Mouse (Mus musculus) kidney, embryonic 16.5 days (tissue): ENCODE data around the gene Jund. TPM values are rescaled to one million over a fixed set of nuclear protein-coding genes. Genes with fewer than 3 reads are reported as not detected.

Source experiments
- ATAC-seq: fragments of 200-750 bp; cut with Nextera tagmentation; 2 replicates; pipeline ENCODE4 v1.8.0; 2017; ENCODE audit warnings: moderate TSS enrichment; ENCODE audit not compliant: low FRiP score, low TSS enrichment
- H3K27ac ChIP-seq: fragments of 300-500 bp; sonication (generic); 2 replicates; pipeline ENCODE4 v1.5.1; 2014; ENCODE audit warnings: low read length
- H3K27me3 ChIP-seq: fragments of 300-500 bp; sonication (generic); 2 replicates; pipeline ENCODE4 v1.6.1; 2014; ENCODE audit warnings: low read length, control low read depth, mixed read lengths; ENCODE audit not compliant: insufficient read depth
- H3K36me3 ChIP-seq: fragments of 300-500 bp; sonication (generic); 2 replicates; pipeline ENCODE4 v1.6.1; 2014; ENCODE audit warnings: low read length, control low read depth, mixed read lengths; ENCODE audit not compliant: insufficient read depth
- H3K4me1 ChIP-seq: fragments of 300-500 bp; sonication (generic); 2 replicates; pipeline ENCODE4 v1.6.1; 2014; ENCODE audit warnings: low read length, control low read depth, mixed read lengths; ENCODE audit not compliant: insufficient read depth
- H3K4me2 ChIP-seq: fragments of 300-500 bp; sonication (generic); replicated peaks from 2 replicates; pipeline ENCODE4 v1.6.1; 2014; ENCODE audit warnings: low read depth, low read length
- H3K4me3 ChIP-seq: fragments of 300-500 bp; sonication (generic); 2 replicates; pipeline ENCODE4 v1.5.1; 2014; ENCODE audit warnings: mild to moderate bottlenecking, low read length
- H3K9ac ChIP-seq: fragments of 300-500 bp; sonication (generic); replicated peaks from 2 replicates; pipeline ENCODE4 v1.6.1; 2014; ENCODE audit warnings: low read length
- H3K9me3 ChIP-seq: fragments of 300-500 bp; sonication (generic); 2 replicates; pipeline ENCODE4 v1.6.1; 2016; ENCODE audit warnings: low read length, control low read depth
- WGBS: fragments of 180-500 bp; shearing (Covaris S2); extraction: QIAGEN DNeasy Blood & Tissue Kit; methylation state at CpG from one replicate; pipeline ENCODE4 v1.1.7; 2014; 5-methylcytosine and 5-hydroxymethylcytosine counted together
- polyA plus RNA-seq: library from polyadenylated mRNA; unstranded; fragments of >200 nt; fragmentation: Nextera tagmentation; extraction: Ambion mirVana; gene quantifications from 2 replicates; pipeline ENCODE4 v1.2.1, GENCODE M21; 2015

Gene Jund
- polyA plus RNA-seq, 1 experiment from 2014 or later = 42.1 TPM

DNA sequence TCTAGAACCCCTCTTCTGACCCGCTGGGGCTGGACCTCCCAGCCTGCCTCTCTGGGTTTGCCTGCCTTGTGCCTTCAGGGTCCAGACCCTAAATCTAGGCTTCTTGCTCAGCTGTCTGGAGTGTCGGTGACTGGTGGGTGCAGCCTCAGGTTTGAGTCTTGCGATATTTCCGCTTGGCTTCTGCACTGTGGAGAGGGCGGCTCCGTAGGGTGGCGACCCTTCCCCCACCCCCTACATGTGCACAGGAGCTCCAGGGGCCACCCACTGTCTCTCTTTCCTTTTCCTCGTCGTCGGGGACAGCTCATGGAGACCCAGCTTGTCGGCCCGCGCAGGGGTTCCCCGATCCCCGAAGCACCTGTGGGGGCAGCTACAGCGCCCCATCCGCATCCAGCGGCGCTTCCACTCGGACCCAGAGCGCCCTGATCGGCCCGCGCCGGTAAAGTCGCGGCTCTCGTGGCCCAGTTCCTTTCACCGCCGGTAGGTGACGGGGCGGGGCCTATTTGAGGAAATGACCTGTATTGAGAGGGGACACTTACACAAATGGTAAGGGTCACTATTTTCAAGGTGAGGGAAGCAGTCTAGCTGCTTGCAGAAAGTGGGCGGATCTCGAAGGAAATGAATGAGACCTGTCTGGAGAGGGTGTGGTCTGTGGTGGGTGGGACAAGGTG lies 31.2 kb downstream of the Jund start:
- peak; percentile 69 for ATAC-seq
- 3% methylated on average over 34 of the region's 34 CpGs for WGBS
- Histone ChIP-seq H3K4me3 (peak overlapping the region; percentile 41), H3K27me3 (peaks cover 5% of the 10 kb centered on the region; the same call in 1 of the 2 replicates), H3K27ac (no peak overlapping the region), H3K4me1 (peaks cover 9% of the 10 kb centered on the region; the same call in 1 of the 2 replicates), H3K36me3 (no peaks in the 10 kb centered on the region), H3K9ac (peak overlapping the region; percentile 53), H3K4me2 (peak overlapping the region; percentile 60), H3K9me3 (no peaks in the 10 kb centered on the region)

DNA sequence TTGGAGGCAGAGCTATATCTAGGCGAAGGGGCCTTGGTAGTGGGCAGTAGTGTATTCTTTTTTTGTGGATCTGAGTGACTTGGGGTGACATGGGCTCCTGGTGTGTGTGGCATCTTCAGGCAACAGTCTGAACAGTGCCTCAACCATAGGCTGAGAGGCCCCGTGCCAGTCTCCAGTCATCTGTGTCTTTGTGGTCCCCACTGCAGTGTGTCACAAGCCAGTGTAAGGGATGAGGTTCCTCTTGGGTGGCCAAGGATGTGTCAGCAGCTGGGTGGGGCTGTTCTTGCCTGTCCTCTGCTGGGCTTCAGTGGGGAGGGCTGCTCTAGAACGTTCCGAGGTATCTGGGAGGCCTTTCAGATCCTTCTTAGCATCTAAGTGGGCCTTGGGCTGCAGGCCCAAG lies 32.2 kb downstream of the Jund start:
- no peak overlapping the region for H3K4me3 ChIP-seq
- no peak for ATAC-seq
- peaks cover 7% of the 10 kb centered on the region; the same call in 1 of the 2 replicates for H3K27me3 ChIP-seq
- 0 out of 2 replicates have a peak, but pooled peaks cover 6% of the 10 kb centered on the region for H3K4me1 ChIP-seq
- 75% methylated on average over 4 of the region's 4 CpGs for WGBS
- no peak overlapping the region for H3K9ac ChIP-seq
- H3K27ac ChIP-seq = no peak overlapping the region
- H3K9me3 ChIP-seq = no peaks in the 10 kb centered on the region
- H3K4me2 ChIP-seq = no peak overlapping the region
- no peaks in the 10 kb centered on the region for H3K36me3 ChIP-seq

GRCm38 (mm10) chr8:70737705-70738104 lies 39.0 kb downstream of the Jund start:
- H3K4me2 ChIP-seq = no peak overlapping the region
- no peak overlapping the region for H3K9ac ChIP-seq
- no peak overlapping the region for H3K4me3 ChIP-seq
- ATAC-seq = no peak
- no peak overlapping the region for H3K27ac ChIP-seq
- WGBS = 70% methylated on average over 5 of the region's 5 CpGs
- H3K4me1 ChIP-seq = peaks cover 6% of the 10 kb centered on the region; the same call in 1 of the 2 replicates
- H3K27me3 ChIP-seq = peaks cover 22% of the 10 kb centered on the region
- no peaks in the 10 kb centered on the region for H3K9me3 ChIP-seq
- H3K36me3 ChIP-seq = no peaks in the 10 kb centered on the region

DNA sequence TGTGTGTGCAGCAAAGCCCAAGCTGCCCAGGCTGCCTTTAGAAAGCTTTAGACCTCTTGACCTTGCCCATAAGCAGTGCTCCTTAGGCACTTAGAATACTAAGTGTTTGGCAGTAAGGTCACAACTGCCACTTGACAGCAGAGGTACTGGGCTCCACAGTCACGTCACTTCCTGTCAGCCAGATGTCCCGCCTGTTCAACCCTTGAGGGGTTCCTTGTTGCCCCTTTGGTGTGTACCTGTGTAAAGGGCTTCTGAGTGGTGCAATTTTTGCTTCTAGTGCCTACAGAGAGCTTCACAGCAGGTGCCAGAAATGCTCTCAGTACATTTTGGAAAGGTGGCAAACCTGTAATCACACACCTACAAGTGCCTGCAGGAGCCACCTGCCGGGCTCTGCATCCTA lies 39.5 kb downstream of the Jund start:
- Histone ChIP-seq H3K27me3 (peaks cover 26% of the 10 kb centered on the region), H3K4me2 (no peak overlapping the region), H3K9ac (no peak overlapping the region), H3K9me3 (no peaks in the 10 kb centered on the region), H3K4me1 (peaks cover 8% of the 10 kb centered on the region), H3K27ac (no peak overlapping the region), H3K36me3 (no peaks in the 10 kb centered on the region), H3K4me3 (no peak overlapping the region)
- ATAC-seq = no peak
- 53% methylated on average over 3 of the region's 3 CpGs for WGBS

GRCm38 (mm10) chr8:70741661-70742060 lies 42.9 kb downstream of the Jund start:
- Histone ChIP-seq H3K4me3 (no peak overlapping the region), H3K27ac (no peak overlapping the region), H3K4me2 (no peak overlapping the region), H3K27me3 (peaks cover 55% of the 10 kb centered on the region), H3K36me3 (no peaks in the 10 kb centered on the region), H3K9me3 (no peaks in the 10 kb centered on the region), H3K9ac (no peak overlapping the region), H3K4me1 (peaks cover 19% of the 10 kb centered on the region)
- WGBS = 44% methylated on average over 5 of the region's 5 CpGs
- no peak for ATAC-seq

DNA sequence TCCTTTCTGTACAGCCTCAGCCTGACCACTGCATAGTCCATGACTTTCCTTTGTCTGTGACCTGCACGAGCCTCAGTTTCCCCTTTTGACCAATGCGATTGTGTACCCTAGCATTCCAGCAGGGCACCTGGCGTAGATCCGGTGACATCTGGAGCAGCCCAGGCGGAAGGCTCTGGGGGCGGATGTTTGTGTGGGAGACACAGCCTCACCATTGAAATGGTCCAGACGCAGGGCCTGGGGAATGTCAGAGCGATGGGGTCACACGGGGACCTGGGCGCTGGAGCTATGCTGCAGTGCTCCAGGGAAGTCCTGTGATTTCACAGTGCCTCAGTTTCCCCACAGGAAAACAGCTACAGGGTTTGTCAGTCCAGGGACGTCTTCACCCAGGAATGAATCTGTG lies 43.4 kb downstream of the Jund start:
- Histone ChIP-seq H3K27ac (no peak overlapping the region), H3K36me3 (no peaks in the 10 kb centered on the region), H3K27me3 (peaks cover 55% of the 10 kb centered on the region), H3K4me1 (peaks cover 22% of the 10 kb centered on the region), H3K9me3 (no peaks in the 10 kb centered on the region), H3K4me3 (no peak overlapping the region), H3K9ac (no peak overlapping the region), H3K4me2 (no peak overlapping the region)
- WGBS = 55% methylated on average over 11 of the region's 11 CpGs
- ATAC-seq = no peak

- Histone ChIP-seq H3K27me3 (peaks cover 59% of the 10 kb centered on the region), H3K4me3 (peak overlapping the region; percentile 38), H3K27ac (no peak overlapping the region), H3K36me3 (no peaks in the 10 kb centered on the region), H3K4me1 (peaks cover 23% of the 10 kb centered on the region), H3K4me2 (peak overlapping the region; percentile 59), H3K9me3 (no peaks in the 10 kb centered on the region), H3K9ac (peak overlapping the region; percentile 58; the same call in 1 of the 2 replicates)
- WGBS = 3% methylated on average over 38 of the region's 38 CpGs
- ATAC-seq = no peak
These were observed 44.4 kb downstream of the Jund start for GRCm38 (mm10) chr8:70742981-70743655.

DNA sequence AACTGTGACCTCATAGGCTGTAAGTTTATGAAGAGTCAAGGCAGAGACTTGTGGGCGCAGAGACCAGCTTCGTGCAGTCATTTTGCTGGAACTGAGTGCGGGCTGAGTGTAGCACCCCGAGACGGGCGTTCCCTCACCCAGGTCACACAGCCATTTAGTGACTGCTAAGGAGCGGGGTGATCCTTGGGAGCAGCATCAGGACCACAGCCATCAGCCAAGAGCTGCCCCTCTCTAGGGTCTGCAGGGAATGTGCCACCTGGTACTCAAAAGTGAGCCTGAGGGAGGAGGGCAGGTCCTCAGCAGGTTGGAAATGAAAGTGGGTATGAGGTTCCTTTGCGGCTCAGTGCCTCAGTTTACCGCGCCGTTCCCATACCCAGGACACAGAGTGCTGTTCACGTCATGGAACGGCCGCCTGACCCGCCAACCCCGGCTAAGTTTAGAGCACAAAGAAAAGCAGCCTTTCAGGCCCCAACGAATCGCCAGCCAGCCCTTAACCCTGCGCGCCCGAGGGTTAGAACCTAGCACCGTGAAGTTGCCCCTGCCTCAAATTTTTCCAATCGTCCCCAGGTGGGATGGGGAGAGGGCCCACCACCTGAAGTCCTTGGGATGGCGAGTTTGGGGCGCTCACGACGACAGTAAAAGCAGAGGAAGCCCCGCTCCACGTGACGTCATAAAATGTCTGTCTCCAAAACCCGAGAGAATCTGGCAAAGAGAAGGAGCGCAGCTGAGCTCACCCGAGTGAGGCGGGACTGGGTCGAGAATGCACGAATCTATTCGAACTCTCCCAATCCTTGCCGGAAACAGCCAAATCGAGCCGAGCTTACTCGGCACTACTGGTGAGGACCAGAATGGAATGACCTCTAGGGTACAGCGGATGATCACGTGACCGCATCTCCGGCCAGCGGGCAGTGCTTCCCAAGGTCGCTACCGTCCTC lies 45.2 kb downstream of the Jund start:
- peak; percentile 20 for ATAC-seq
- Histone ChIP-seq H3K4me2 (peak overlapping the region; percentile 59), H3K4me3 (peak overlapping the region; percentile 38), H3K9ac (peak overlapping the region; percentile 58), H3K27me3 (peaks cover 64% of the 10 kb centered on the region), H3K9me3 (no peaks in the 10 kb centered on the region), H3K4me1 (peaks cover 23% of the 10 kb centered on the region), H3K36me3 (no peaks in the 10 kb centered on the region), H3K27ac (no peak overlapping the region)
- WGBS = 4% methylated on average over 48 of the region's 48 CpGs

DNA sequence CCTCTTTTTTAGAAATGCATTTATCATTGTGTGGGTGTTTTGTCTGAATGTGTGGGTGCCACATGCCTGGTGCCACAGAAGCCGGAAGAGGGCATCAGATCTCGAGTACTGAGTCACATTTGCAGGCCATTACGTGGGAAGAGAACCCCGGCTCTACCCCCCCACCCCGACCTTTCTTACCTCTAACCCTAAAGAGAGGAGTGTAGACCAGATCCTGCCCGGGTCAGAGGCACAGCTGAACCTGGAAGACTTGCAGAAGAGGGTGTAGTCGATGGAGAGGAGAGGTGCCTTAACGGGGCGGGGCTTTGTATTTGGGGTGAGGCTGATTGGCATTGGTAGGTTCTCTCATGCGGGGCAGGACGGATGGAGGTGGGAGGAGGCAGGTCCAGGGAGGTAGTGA lies 46.1 kb downstream of the Jund start:
- H3K27ac ChIP-seq = no peak overlapping the region
- H3K4me3 ChIP-seq = no peak overlapping the region
- peaks cover 64% of the 10 kb centered on the region for H3K27me3 ChIP-seq
- H3K4me1 ChIP-seq = peaks cover 23% of the 10 kb centered on the region
- 43% methylated on average over 11 of the region's 11 CpGs for WGBS
- H3K4me2 ChIP-seq = no peak overlapping the region; the same call in 1 of the 2 replicates
- ATAC-seq = no peak
- H3K36me3 ChIP-seq = no peaks in the 10 kb centered on the region
- no peak overlapping the region for H3K9ac ChIP-seq
- no peaks in the 10 kb centered on the region for H3K9me3 ChIP-seq
